Mouse (Mus musculus) embryonic facial prominence, embryonic 10.5 days (tissue): Measurements from ENCODE around the gene Ppfibp2. TPM values are rescaled to one million over a fixed set of nuclear protein-coding genes. Genes with fewer than 3 reads are reported as not detected.
A peak's percentile ranks its signal among the peaks of the same experiment; 100 is the strongest.

Source experiments
- DNase-seq: peaks from one replicate; pipeline ENCODE4 v3.0.0-alpha.2; 2017; ENCODE audit warnings: low spot score
- H3K27ac ChIP-seq: fragments of 300-500 bp; sonication (generic); replicated peaks from 2 replicates; pipeline ENCODE4 v1.5.1; 2016; ENCODE audit warnings: mild to moderate bottlenecking
- H3K27me3 ChIP-seq: fragments of 300-500 bp; sonication (generic); replicated peaks from 2 replicates; pipeline ENCODE4 v1.6.1; 2016; ENCODE audit warnings: low read depth, mild to moderate bottlenecking; ENCODE audit not compliant: poor library complexity, severe bottlenecking
- H3K36me3 ChIP-seq: fragments of 300-500 bp; sonication (generic); replicated peaks from 2 replicates; pipeline ENCODE4 v1.6.1; 2016; ENCODE audit warnings: mild to moderate bottlenecking, moderate library complexity
- H3K4me1 ChIP-seq: fragments of 300-500 bp; sonication (generic); 2 replicates; pipeline ENCODE4 v1.6.1; 2016
- H3K4me3 ChIP-seq: fragments of 300-500 bp; sonication (generic); 2 replicates; pipeline ENCODE4 v1.5.1; 2016; ENCODE audit warnings: mild to moderate bottlenecking, moderate library complexity
- H3K9me3 ChIP-seq: fragments of 300-500 bp; sonication (generic); 2 replicates; pipeline ENCODE4 v1.6.1; 2016; ENCODE audit warnings: mild to moderate bottlenecking
- WGBS: fragments of 180-500 bp; shearing (Covaris S2); methylation state at CpG from one replicate; pipeline ENCODE4 v1.1.7; 2016; 5-methylcytosine and 5-hydroxymethylcytosine counted together
- polyA plus RNA-seq: library from polyadenylated mRNA; unstranded; fragments of >200 nt; fragmentation: Nextera tagmentation; extraction: Ambion mirVana; gene quantifications from 2 replicates; pipeline ENCODE4 v1.2.1, GENCODE M21; 2016

Gene Ppfibp2
- polyA plus RNA-seq, 1 experiment from 2014 or later = 24.0 TPM

DNA sequence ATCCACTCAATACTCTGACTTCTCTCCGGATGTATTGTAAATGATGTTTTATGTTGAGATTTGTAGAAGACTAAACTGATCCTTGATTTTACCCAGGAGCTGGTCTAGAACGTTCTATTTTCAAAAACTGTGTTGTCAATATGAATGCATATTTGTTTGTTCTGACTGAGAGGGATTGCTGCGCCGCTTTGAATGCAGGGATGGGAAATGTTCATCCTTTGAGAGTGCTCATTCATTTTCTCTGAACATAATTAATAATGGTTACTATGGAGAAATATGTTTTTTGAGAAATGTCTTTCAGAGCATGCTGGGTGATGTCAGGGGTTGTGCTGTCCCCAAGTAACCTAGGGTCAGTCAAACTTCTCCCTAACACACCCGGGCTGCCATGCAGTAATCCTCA, 102.1 kb downstream of the Ppfibp2 start:
- H3K27me3 ChIP-seq = peaks cover 8% of the 10 kb centered on the region; the same call in 1 of the 2 replicates

GRCm38 (mm10) chr7:107699926-107700325, 104.9 kb downstream of the Ppfibp2 start:
- Histone ChIP-seq H3K27me3 (no peaks in the 10 kb centered on the region), H3K4me3 (no peak overlapping the region), H3K36me3 (peaks cover 62% of the 10 kb centered on the region), H3K4me1 (peaks cover 22% of the 10 kb centered on the region), H3K27ac (no peak overlapping the region), H3K9me3 (no peaks in the 10 kb centered on the region)
- no peak for DNase-seq
- WGBS = 80% methylated on average over 1 of the region's 1 CpGs

More for the DNA sequence above, 102.1 kb downstream of the Ppfibp2 start:
- Histone ChIP-seq H3K27ac (no peak overlapping the region), H3K4me1 (peaks cover 31% of the 10 kb centered on the region), H3K4me3 (no peak overlapping the region), H3K9me3 (no peaks in the 10 kb centered on the region), H3K36me3 (peaks cover 44% of the 10 kb centered on the region)
- no peak for DNase-seq
- 91% methylated on average over 5 of the region's 5 CpGs for WGBS

GRCm38 (mm10) chr7:107700646-107701045, 105.6 kb downstream of the Ppfibp2 start:
- Histone ChIP-seq H3K27ac (no peak overlapping the region), H3K4me1 (peaks cover 22% of the 10 kb centered on the region), H3K4me3 (no peak overlapping the region), H3K36me3 (peaks cover 65% of the 10 kb centered on the region), H3K27me3 (no peaks in the 10 kb centered on the region), H3K9me3 (no peaks in the 10 kb centered on the region)
- no peak for DNase-seq
- WGBS = 85% methylated on average over 5 of the region's 5 CpGs

DNA sequence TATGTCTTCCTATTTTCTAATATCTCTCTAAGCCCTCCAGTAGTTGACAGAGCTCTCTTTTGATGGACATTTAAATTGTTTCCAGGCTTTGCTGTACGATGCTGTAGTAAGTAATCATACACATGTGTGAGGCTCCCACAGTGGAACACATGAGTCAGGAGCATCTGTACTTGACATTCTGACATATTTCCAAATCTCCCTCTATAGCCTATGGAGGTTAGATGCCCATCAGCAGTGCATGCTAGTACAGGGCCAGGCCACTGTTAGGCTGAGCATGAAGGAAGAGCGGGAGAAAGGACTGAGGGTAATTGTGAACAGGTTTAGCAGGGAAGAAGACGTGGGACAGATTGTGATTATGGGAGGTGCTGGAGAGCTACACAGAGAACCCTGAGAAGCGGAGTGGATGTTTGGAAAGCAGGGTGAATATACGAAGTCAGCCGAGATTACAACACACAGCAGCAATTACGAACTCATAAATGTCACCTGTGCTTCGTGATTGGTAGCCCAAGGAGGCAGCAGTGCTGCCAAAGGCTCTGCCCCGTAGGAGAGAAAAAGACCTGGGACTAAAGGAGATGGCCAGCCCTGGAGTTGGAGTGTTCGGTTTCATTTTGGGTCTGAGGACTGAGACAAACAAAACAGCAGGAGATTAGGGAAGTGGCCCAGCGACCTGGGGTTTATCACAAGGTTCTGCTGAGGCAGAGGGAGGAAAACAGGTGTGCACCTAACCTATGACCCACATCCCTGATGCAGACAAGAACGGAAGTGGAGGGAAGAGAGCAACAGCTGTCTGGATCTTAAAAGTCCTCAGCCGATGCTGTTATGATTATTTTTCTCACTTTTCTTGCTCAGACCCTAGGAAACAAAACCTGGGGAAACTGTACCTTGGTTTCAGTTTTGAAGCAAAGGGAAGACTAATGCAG, 107.7 kb downstream of the Ppfibp2 start:
- Histone ChIP-seq H3K27ac (peak overlapping the region; percentile 45), H3K9me3 (no peaks in the 10 kb centered on the region), H3K4me3 (no peak overlapping the region), H3K4me1 (peaks cover 25% of the 10 kb centered on the region), H3K27me3 (no peaks in the 10 kb centered on the region), H3K36me3 (peaks cover 65% of the 10 kb centered on the region)
- WGBS = 57% methylated on average over 13 of the region's 13 CpGs
- DNase-seq = no peak

GRCm38 (mm10) chr7:107705941-107706340, 110.9 kb downstream of the Ppfibp2 start:
- no peak overlapping the region for H3K27ac ChIP-seq
- no peak for DNase-seq
- H3K4me1 ChIP-seq = peaks cover 51% of the 10 kb centered on the region
- H3K27me3 ChIP-seq = no peaks in the 10 kb centered on the region
- peaks cover 46% of the 10 kb centered on the region for H3K36me3 ChIP-seq
- no peaks in the 10 kb centered on the region for H3K9me3 ChIP-seq
- WGBS = 84% methylated on average over 5 of the region's 5 CpGs
- H3K4me3 ChIP-seq = no peak overlapping the region

GRCm38 (mm10) chr7:107707650-107708049, 112.6 kb downstream of the Ppfibp2 start:
- H3K27ac ChIP-seq = peak overlapping the region; percentile 77
- DNase-seq = no peak
- H3K36me3 ChIP-seq = peaks cover 36% of the 10 kb centered on the region
- peaks cover 46% of the 10 kb centered on the region for H3K4me1 ChIP-seq
- no peak overlapping the region for H3K4me3 ChIP-seq
- no peaks in the 10 kb centered on the region for H3K9me3 ChIP-seq
- H3K27me3 ChIP-seq = no peaks in the 10 kb centered on the region
- 66% methylated on average over 9 of the region's 9 CpGs for WGBS

DNA sequence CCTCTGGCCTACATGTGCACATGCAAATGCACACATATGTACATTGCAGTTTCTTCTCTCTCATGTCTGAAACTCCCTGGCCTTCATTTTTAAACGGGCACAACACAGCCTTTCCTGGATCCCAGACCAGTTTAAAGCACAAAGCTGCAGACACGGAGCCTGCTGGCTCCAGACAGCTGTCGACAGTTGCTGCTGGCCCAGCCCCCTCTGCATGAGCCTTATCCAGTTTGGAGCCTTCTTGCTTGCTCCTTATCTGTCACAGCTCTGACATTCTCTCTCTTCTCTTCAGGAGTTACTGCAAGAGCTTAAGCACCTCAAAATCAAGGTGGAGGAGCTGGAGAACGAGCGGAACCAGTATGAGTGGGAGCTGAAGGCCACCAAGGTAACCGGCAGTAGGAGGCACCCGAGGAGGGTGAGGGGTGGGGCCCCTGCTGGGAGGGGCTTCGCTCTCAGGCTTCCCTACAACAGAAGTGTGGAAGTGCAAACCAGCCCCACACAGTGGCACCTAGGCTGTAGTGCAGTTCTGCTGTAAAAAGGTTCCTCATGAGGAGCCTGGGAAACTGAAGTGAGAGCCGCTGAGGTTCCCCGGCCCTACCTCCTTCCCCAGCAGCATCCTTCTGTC, 113.6 kb downstream of the Ppfibp2 start:
- WGBS = 4% methylated on average over 10 of the region's 10 CpGs
- H3K27ac ChIP-seq = peak overlapping the region; percentile 77
- H3K36me3 ChIP-seq = peaks cover 45% of the 10 kb centered on the region
- H3K9me3 ChIP-seq = no peaks in the 10 kb centered on the region
- H3K27me3 ChIP-seq = no peaks in the 10 kb centered on the region
- peaks cover 36% of the 10 kb centered on the region for H3K4me1 ChIP-seq
- peak overlapping the region; percentile 43 for H3K4me3 ChIP-seq
- DNase-seq = peak; percentile 83

GRCm38 (mm10) chr7:107712743-107713142, 117.7 kb downstream of the Ppfibp2 start:
- Histone ChIP-seq H3K36me3 (peaks cover 47% of the 10 kb centered on the region), H3K9me3 (no peaks in the 10 kb centered on the region), H3K27me3 (no peaks in the 10 kb centered on the region), H3K27ac (no peak overlapping the region), H3K4me3 (no peak overlapping the region), H3K4me1 (peaks cover 40% of the 10 kb centered on the region)
- WGBS = 75% methylated on average over 6 of the region's 6 CpGs
- no peak for DNase-seq

GRCm38 (mm10) chr7:107714067-107714466, 119.1 kb downstream of the Ppfibp2 start:
- Histone ChIP-seq H3K27ac (no peak overlapping the region), H3K4me1 (peaks cover 27% of the 10 kb centered on the region), H3K27me3 (no peaks in the 10 kb centered on the region), H3K36me3 (peaks cover 58% of the 10 kb centered on the region), H3K4me3 (no peak overlapping the region), H3K9me3 (no peaks in the 10 kb centered on the region)
- DNase-seq = no peak
- WGBS = 80% methylated on average over 5 of the region's 5 CpGs

GRCm38 (mm10) chr7:107720771-107721170, 125.8 kb downstream of the Ppfibp2 start:
- H3K27ac ChIP-seq = no peak overlapping the region
- DNase-seq = no peak
- no peaks in the 10 kb centered on the region for H3K27me3 ChIP-seq
- no peaks in the 10 kb centered on the region for H3K4me1 ChIP-seq
- no peak overlapping the region for H3K4me3 ChIP-seq
- WGBS = 91% methylated on average over 1 of the region's 1 CpGs
- 0 out of 2 replicates have a peak, but pooled peaks cover under 1% of the 10 kb centered on the region for H3K9me3 ChIP-seq
- H3K36me3 ChIP-seq = peaks cover 90% of the 10 kb centered on the region

- DNase-seq = no peak
- 97% methylated on average over 4 of the region's 4 CpGs for WGBS
- Histone ChIP-seq H3K27ac (no peak overlapping the region), H3K27me3 (no peaks in the 10 kb centered on the region), H3K9me3 (0 out of 2 replicates have a peak, but pooled peaks cover 3% of the 10 kb centered on the region), H3K4me3 (no peak overlapping the region), H3K36me3 (peaks cover 94% of the 10 kb centered on the region), H3K4me1 (no peaks in the 10 kb centered on the region)
Observed at GRCm38 (mm10) chr7:107722536-107722935, 127.5 kb downstream of the Ppfibp2 start.

DNA sequence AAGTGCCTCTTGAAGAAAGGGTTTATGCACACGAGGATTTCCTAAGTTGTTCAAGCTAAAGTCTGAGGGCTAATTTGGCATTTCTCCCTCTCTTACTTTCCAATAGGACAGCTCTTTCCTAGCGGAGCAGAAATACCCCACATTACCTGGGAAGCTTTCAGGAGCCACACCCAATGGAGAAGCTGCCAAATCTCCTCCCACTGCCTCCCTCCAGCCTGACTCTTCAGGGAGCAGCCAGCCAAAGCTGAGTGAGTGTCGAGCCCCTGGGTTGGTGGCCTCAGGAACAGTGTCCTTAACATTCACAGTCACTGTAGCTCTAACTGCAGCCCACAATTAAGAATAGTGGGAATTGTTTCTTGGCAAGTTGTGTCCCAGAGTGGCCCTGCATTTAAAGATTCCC, 132.5 kb downstream of the Ppfibp2 start:
- H3K36me3 ChIP-seq = peaks cover 88% of the 10 kb centered on the region

More for the DNA sequence above, 132.5 kb downstream of the Ppfibp2 start:
- Histone ChIP-seq H3K9me3 (0 out of 2 replicates have a peak, but pooled peaks cover 3% of the 10 kb centered on the region), H3K27me3 (no peaks in the 10 kb centered on the region), H3K4me1 (no peaks in the 10 kb centered on the region), H3K27ac (no peak overlapping the region), H3K4me3 (no peak overlapping the region)
- 70% methylated on average over 3 of the region's 3 CpGs for WGBS
- no peak for DNase-seq
